In the genomic region with DNA sequence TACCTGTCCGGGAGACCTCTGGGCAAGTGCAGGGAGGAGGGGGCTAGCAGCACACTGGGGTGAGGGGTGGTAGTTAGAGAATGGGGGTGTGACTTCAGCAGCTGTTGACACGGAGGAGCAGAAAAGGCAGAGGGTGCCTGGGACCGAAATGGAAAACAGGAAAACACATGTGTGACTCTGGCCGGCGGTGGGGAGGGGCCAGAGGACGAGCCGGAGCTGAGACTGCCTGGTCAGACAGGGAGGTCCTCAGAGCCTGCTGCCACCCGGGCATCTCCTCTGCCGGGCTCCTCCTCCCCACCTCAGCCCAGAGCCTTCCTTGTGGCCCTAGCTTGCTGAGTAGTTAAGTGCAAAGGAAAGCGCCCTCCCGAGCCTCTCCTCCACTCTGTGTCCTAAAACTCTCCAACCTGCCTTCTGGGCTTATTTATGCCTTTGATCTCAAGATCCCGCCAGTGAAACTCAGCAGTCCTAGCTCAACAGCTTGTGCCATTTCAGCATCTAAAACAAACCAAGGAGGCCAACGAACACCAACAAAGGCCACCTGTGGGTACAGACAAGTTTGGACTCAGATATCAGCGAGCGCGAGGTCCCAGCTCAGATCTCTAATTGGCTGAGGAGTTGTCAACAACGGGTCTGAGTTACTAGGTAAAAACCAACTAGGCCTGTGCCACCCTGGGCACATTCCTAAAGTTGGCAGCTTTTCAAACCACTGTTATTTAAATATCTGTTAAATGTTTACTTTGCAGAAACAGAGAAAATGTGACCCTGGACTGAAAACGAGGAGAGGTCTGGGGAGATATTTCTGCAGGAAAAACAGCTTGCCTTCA, we compare ENCODE assay signal across 8 mouse cellular contexts. TPM values are rescaled to one million over a fixed set of nuclear protein-coding genes. Genes with fewer than 3 reads are reported as not detected.
DNase-seq lines count a peak whose midpoint lies in the region; ATAC-seq and TF ChIP-seq lines count a peak whose summit lies in the region.

No protein-coding gene starts in this region.

- WGBS in forebrain, embryonic 10.5 days, result 6% methylated on average over 18 of the region's 18 CpGs
- 13% methylated on average over 18 of the region's 18 CpGs for WGBS in forebrain, postnatal 0 days
- WGBS in hindbrain, embryonic 13.5 days, result 10% methylated on average over 18 of the region's 18 CpGs
- WGBS in limb, embryonic 15.5 days, result 9% methylated on average over 18 of the region's 18 CpGs
- 7% methylated on average over 18 of the region's 18 CpGs for WGBS in neural tube, embryonic 11.5 days

- no peak overlapping the region for H3K9ac ChIP-seq in forebrain, postnatal 0 days
- no peak overlapping the region for H3K9ac ChIP-seq in hindbrain, embryonic 13.5 days
- no peak overlapping the region for H3K9ac ChIP-seq in limb, embryonic 15.5 days
- H3K9ac ChIP-seq in neural tube, embryonic 11.5 days (ENCODE audit: low read length), result no peak overlapping the region

- peaks cover 60% of the 10 kb centered on the region for H3K27me3 ChIP-seq in forebrain, embryonic 10.5 days (ENCODE audit: poor library complexity, severe bottlenecking)
- H3K27me3 ChIP-seq in forebrain, postnatal 0 days (ENCODE audit: insufficient read depth, low read length), result no peaks in the 10 kb centered on the region
- peaks cover 50% of the 10 kb centered on the region for H3K27me3 ChIP-seq in hindbrain, embryonic 13.5 days
- no peaks in the 10 kb centered on the region for H3K27me3 ChIP-seq in limb, embryonic 15.5 days
- H3K27me3 ChIP-seq in neural tube, embryonic 11.5 days (ENCODE audit: control insufficient read depth, insufficient read depth, low read length), result 0 out of 2 replicates have a peak, but pooled peaks cover 6% of the 10 kb centered on the region

- no peak for ATAC-seq in forebrain, postnatal 0 days
- no peak for ATAC-seq in hindbrain, embryonic 13.5 days (ENCODE audit: low FRiP score)
- peak; percentile 30; the same call in 1 of the 2 replicates for ATAC-seq in limb, embryonic 15.5 days (ENCODE audit: insufficient number of reproducible peaks, low FRiP score, low TSS enrichment, low read depth)
- ATAC-seq in neural tube, embryonic 11.5 days (ENCODE audit: insufficient read depth, low FRiP score, low TSS enrichment), result no peak

- peak overlapping the region; percentile 44 for H3K27ac ChIP-seq in forebrain, embryonic 10.5 days
- H3K27ac ChIP-seq in forebrain, postnatal 0 days (ENCODE audit: low read depth, low read length), result no peak overlapping the region
- no peak overlapping the region; the same call in 1 of the 2 replicates for H3K27ac ChIP-seq in brown adipose tissue, adult 24 weeks (replicated peaks; ENCODE audit: low read depth, low read length)
- H3K27ac ChIP-seq in hindbrain, embryonic 13.5 days, result no peak overlapping the region
- peak overlapping the region; percentile 23 for H3K27ac ChIP-seq in limb, embryonic 15.5 days
- H3K27ac ChIP-seq in neural tube, embryonic 11.5 days (ENCODE audit: low read depth, low read length), result no peak overlapping the region

- no peak overlapping the region; the same call in 1 of the 2 replicates for H3K4me2 ChIP-seq in forebrain, postnatal 0 days (ENCODE audit: low read depth)
- 0 out of 2 replicates have a peak overlapping the region, but pooled peaks have one; percentile 4 for H3K4me2 ChIP-seq in hindbrain, embryonic 13.5 days
- peak overlapping the region; percentile 46 for H3K4me2 ChIP-seq in limb, embryonic 15.5 days
- peak overlapping the region; percentile 20; the same call in 1 of the 2 replicates for H3K4me2 ChIP-seq in neural tube, embryonic 11.5 days (ENCODE audit: low read depth)

- H3K9me3 ChIP-seq in forebrain, embryonic 10.5 days, result no peaks in the 10 kb centered on the region
- no peaks in the 10 kb centered on the region for H3K9me3 ChIP-seq in forebrain, postnatal 0 days (ENCODE audit: low read length)
- H3K9me3 ChIP-seq in hindbrain, embryonic 13.5 days, result no peaks in the 10 kb centered on the region
- no peaks in the 10 kb centered on the region for H3K9me3 ChIP-seq in limb, embryonic 15.5 days
- H3K9me3 ChIP-seq in neural tube, embryonic 11.5 days (ENCODE audit: control insufficient read depth, low read length), result no peaks in the 10 kb centered on the region

- peak overlapping the region; percentile 30 for H3K4me3 ChIP-seq in forebrain, embryonic 10.5 days
- no peak overlapping the region for H3K4me3 ChIP-seq in forebrain, postnatal 0 days (ENCODE audit: low read depth, low read length)
- peak overlapping the region; percentile 43 for H3K4me3 ChIP-seq in brown adipose tissue, adult 24 weeks (ENCODE audit: insufficient read depth, low read depth, low read length)
- H3K4me3 ChIP-seq in hindbrain, embryonic 13.5 days, result no peak overlapping the region
- H3K4me3 ChIP-seq in limb, embryonic 15.5 days, result peak overlapping the region; percentile 25
- no peak overlapping the region for H3K4me3 ChIP-seq in neural tube, embryonic 11.5 days (ENCODE audit: low read depth, low read length)

- H3K36me3 ChIP-seq in forebrain, embryonic 10.5 days (replicated peaks), result no peaks in the 10 kb centered on the region
- H3K36me3 ChIP-seq in forebrain, postnatal 0 days (ENCODE audit: insufficient read depth), result no peaks in the 10 kb centered on the region
- H3K36me3 ChIP-seq in hindbrain, embryonic 13.5 days, result no peaks in the 10 kb centered on the region
- no peaks in the 10 kb centered on the region for H3K36me3 ChIP-seq in limb, embryonic 15.5 days
- no peaks in the 10 kb centered on the region for H3K36me3 ChIP-seq in neural tube, embryonic 11.5 days (ENCODE audit: control insufficient read depth, insufficient read depth, low read length)

- no peak for DNase-seq in forebrain, embryonic 10.5 days (ENCODE audit: extremely low spot score, low spot score)
- DNase-seq in forebrain, postnatal 0 days, result no peak
- no peak for DNase-seq in neural tube, embryonic 11.5 days (ENCODE audit: low spot score)
- no peak for DNase-seq in left cerebral cortex, postnatal 4 days
- DNase-seq in Muller cell, postnatal 12 days (ENCODE audit: inconsistent ontology term), result no peak

- H3K4me1 ChIP-seq in forebrain, embryonic 10.5 days, result peaks cover 55% of the 10 kb centered on the region
- no peaks in the 10 kb centered on the region for H3K4me1 ChIP-seq in forebrain, postnatal 0 days (ENCODE audit: insufficient read depth)
- no peaks in the 10 kb centered on the region; the same call in 1 of the 2 replicates for H3K4me1 ChIP-seq in brown adipose tissue, adult 24 weeks (ENCODE audit: control insufficient read depth, insufficient read depth, insufficient read length, low read length)
- peaks cover 21% of the 10 kb centered on the region for H3K4me1 ChIP-seq in hindbrain, embryonic 13.5 days (replicated peaks)
- H3K4me1 ChIP-seq in limb, embryonic 15.5 days, result peaks cover 38% of the 10 kb centered on the region
- H3K4me1 ChIP-seq in neural tube, embryonic 11.5 days (ENCODE audit: control insufficient read depth, insufficient read depth, low read length), result peaks cover 2% of the 10 kb centered on the region

- TF ChIP-seq CTCF in forebrain, postnatal 0 days (IDR thresholded peaks at IDR 0.05; ENCODE audit: low read depth), result no peak

- intact Hi-C loops in left cerebral cortex, postnatal 4 days (cut with DNase I), result loop anchor here (10.0 kb wide), 2 partner anchors 149 to 231 kb away; partner anchors contain the start of genes Cdh24 and Gm17606

RNA-seq across cellular contexts. Expression of gene Slc7a7, which starts 3.5 kb away (rescaled TPM):
- 4.1 and 4.3 TPM in 2 replicates for polyA plus RNA-seq in forebrain, embryonic 10.5 days (2016; fragmentation: Nextera tagmentation; extraction: Ambion mirVana)
- total RNA-seq in forebrain, postnatal 0 days (2014; rRNA removed), result 2.2 and 3.4 TPM in 2 replicates
- 2.8 and 3.2 TPM in 2 replicates for polyA plus RNA-seq in forebrain, postnatal 0 days (2015; fragmentation: Nextera tagmentation; extraction: Ambion mirVana)
- polyA plus RNA-seq in brown adipose tissue, adult 24 weeks (2012; ENCODE audit: insufficient read depth, insufficient read length, missing spikeins), result 0.52 and 1.8 TPM in 2 replicates
- polyA plus RNA-seq in hindbrain, embryonic 13.5 days (2015; fragmentation: Nextera tagmentation; extraction: Ambion mirVana), result 5.9 and 6.0 TPM in 2 replicates
- polyA plus RNA-seq in limb, embryonic 15.5 days (2015; fragmentation: Nextera tagmentation; extraction: Ambion mirVana), result 5.8 and 6.5 TPM in 2 replicates
- 4.5 and 4.8 TPM in 2 replicates for polyA plus RNA-seq in neural tube, embryonic 11.5 days (2014; fragmentation: Nextera tagmentation; extraction: Ambion mirVana)
- total RNA-seq in left cerebral cortex, postnatal 4 days (2021), result 1 to 10 TPM; 2.2 to 3.7 TPM

RNA-seq across cellular contexts. Expression of gene Mrpl52, which starts 12.6 kb away (rescaled TPM):
- polyA plus RNA-seq in forebrain, embryonic 10.5 days (2016; fragmentation: Nextera tagmentation; extraction: Ambion mirVana), result 200 and 201 TPM in 2 replicates
- 151 and 217 TPM in 2 replicates for total RNA-seq in forebrain, postnatal 0 days (2014; rRNA removed)
- 277 and 336 TPM in 2 replicates for polyA plus RNA-seq in forebrain, postnatal 0 days (2015; fragmentation: Nextera tagmentation; extraction: Ambion mirVana)
- polyA plus RNA-seq in brown adipose tissue, adult 24 weeks (2012; ENCODE audit: insufficient read depth, insufficient read length, missing spikeins), result 145 and 148 TPM in 2 replicates
- 298 and 306 TPM in 2 replicates for polyA plus RNA-seq in hindbrain, embryonic 13.5 days (2015; fragmentation: Nextera tagmentation; extraction: Ambion mirVana)
- polyA plus RNA-seq in limb, embryonic 15.5 days (2015; fragmentation: Nextera tagmentation; extraction: Ambion mirVana), result 196 and 218 TPM in 2 replicates
- 190 and 216 TPM in 2 replicates for polyA plus RNA-seq in neural tube, embryonic 11.5 days (2014; fragmentation: Nextera tagmentation; extraction: Ambion mirVana)
- 100 to 1,000 TPM; 147 to 150 TPM for total RNA-seq in left cerebral cortex, postnatal 4 days (2021)

RNA-seq across cellular contexts. Expression of gene Mmp14, which starts 17.3 kb away (rescaled TPM):
- 52.4 and 54.6 TPM in 2 replicates for polyA plus RNA-seq in forebrain, embryonic 10.5 days (2016; fragmentation: Nextera tagmentation; extraction: Ambion mirVana)
- total RNA-seq in forebrain, postnatal 0 days (2014; rRNA removed), result 29.0 and 40.7 TPM in 2 replicates
- polyA plus RNA-seq in forebrain, postnatal 0 days (2015; fragmentation: Nextera tagmentation; extraction: Ambion mirVana), result 32.5 and 39.1 TPM in 2 replicates
- 10.8 and 10.9 TPM in 2 replicates for polyA plus RNA-seq in brown adipose tissue, adult 24 weeks (2012; ENCODE audit: insufficient read depth, insufficient read length, missing spikeins)
- polyA plus RNA-seq in hindbrain, embryonic 13.5 days (2015; fragmentation: Nextera tagmentation; extraction: Ambion mirVana), result 49.1 and 54.9 TPM in 2 replicates
- polyA plus RNA-seq in limb, embryonic 15.5 days (2015; fragmentation: Nextera tagmentation; extraction: Ambion mirVana), result 245 and 272 TPM in 2 replicates
- polyA plus RNA-seq in neural tube, embryonic 11.5 days (2014; fragmentation: Nextera tagmentation; extraction: Ambion mirVana), result 69.6 and 70.6 TPM in 2 replicates
- total RNA-seq in left cerebral cortex, postnatal 4 days (2021), result 10 to 100 TPM; 44.0 to 47.9 TPM

RNA-seq across cellular contexts. Expression of gene Lrp10, which starts 49.8 kb away (rescaled TPM):
- 23.8 and 24.4 TPM in 2 replicates for polyA plus RNA-seq in forebrain, embryonic 10.5 days (2016; fragmentation: Nextera tagmentation; extraction: Ambion mirVana)
- total RNA-seq in forebrain, postnatal 0 days (2014; rRNA removed), result 39.6 and 45.8 TPM in 2 replicates
- polyA plus RNA-seq in forebrain, postnatal 0 days (2015; fragmentation: Nextera tagmentation; extraction: Ambion mirVana), result 38.0 and 38.5 TPM in 2 replicates
- polyA plus RNA-seq in brown adipose tissue, adult 24 weeks (2012; ENCODE audit: insufficient read depth, insufficient read length, missing spikeins), result 36.5 and 53.8 TPM in 2 replicates
- polyA plus RNA-seq in hindbrain, embryonic 13.5 days (2015; fragmentation: Nextera tagmentation; extraction: Ambion mirVana), result 29.9 and 32.0 TPM in 2 replicates
- 42.8 and 46.4 TPM in 2 replicates for polyA plus RNA-seq in limb, embryonic 15.5 days (2015; fragmentation: Nextera tagmentation; extraction: Ambion mirVana)
- polyA plus RNA-seq in neural tube, embryonic 11.5 days (2014; fragmentation: Nextera tagmentation; extraction: Ambion mirVana), result 24.5 and 26.6 TPM in 2 replicates
- total RNA-seq in left cerebral cortex, postnatal 4 days (2021), result 10 to 100 TPM; 39.6 to 39.8 TPM

RNA-seq across cellular contexts. Expression of gene Oxa1l, which starts 53.5 kb away (rescaled TPM):
- polyA plus RNA-seq in forebrain, embryonic 10.5 days (2016; fragmentation: Nextera tagmentation; extraction: Ambion mirVana), result 55.2 and 59.0 TPM in 2 replicates
- 52.9 and 76.9 TPM in 2 replicates for total RNA-seq in forebrain, postnatal 0 days (2014; rRNA removed)
- 51.6 and 59.4 TPM in 2 replicates for polyA plus RNA-seq in forebrain, postnatal 0 days (2015; fragmentation: Nextera tagmentation; extraction: Ambion mirVana)
- 121 and 157 TPM in 2 replicates for polyA plus RNA-seq in brown adipose tissue, adult 24 weeks (2012; ENCODE audit: insufficient read depth, insufficient read length, missing spikeins)
- 47.7 and 51.3 TPM in 2 replicates for polyA plus RNA-seq in hindbrain, embryonic 13.5 days (2015; fragmentation: Nextera tagmentation; extraction: Ambion mirVana)
- 36.1 and 37.7 TPM in 2 replicates for polyA plus RNA-seq in limb, embryonic 15.5 days (2015; fragmentation: Nextera tagmentation; extraction: Ambion mirVana)
- 49.8 and 53.0 TPM in 2 replicates for polyA plus RNA-seq in neural tube, embryonic 11.5 days (2014; fragmentation: Nextera tagmentation; extraction: Ambion mirVana)
- total RNA-seq in left cerebral cortex, postnatal 4 days (2021), result 10 to 100 TPM; 56.8 to 64.1 TPM

Comparison
In these comparisons a context has a peak if more than half of its experiments do, and no peak if none do; other contexts are left out.
1. H3K27ac ChIP-seq: peak in forebrain, embryonic 10.5 days (single experiment) and limb, embryonic 15.5 days (single experiment); none in forebrain, postnatal 0 days (single experiment), brown adipose tissue, adult 24 weeks (single experiment), hindbrain, embryonic 13.5 days (single experiment) and neural tube, embryonic 11.5 days (single experiment).
2. H3K4me3 ChIP-seq: peak in forebrain, embryonic 10.5 days (single experiment), brown adipose tissue, adult 24 weeks (single experiment) and limb, embryonic 15.5 days (single experiment); none in forebrain, postnatal 0 days (single experiment), hindbrain, embryonic 13.5 days (single experiment) and neural tube, embryonic 11.5 days (single experiment).